Mouse (Mus musculus) R1 (cell line): ENCODE data around the gene Ccl20.

Experiments used
- DNase-seq: peaks from one replicate; pipeline ENCODE4 v3.0.0-alpha.2; 2018; ENCODE audit warnings: low read depth, low spot score

Gene Ccl20

GRCm38 (mm10) chr1:83138721-83139120 lies 22.2 kb downstream of the Ccl20 start:
- peak; percentile 64 for DNase-seq

- DNase-seq, result no peak
These were observed 24.9 kb downstream of the Ccl20 start for GRCm38 (mm10) chr1:83141510-83141909.

- DNase-seq, result peak; percentile 15
These were observed 25.5 kb downstream of the Ccl20 start for GRCm38 (mm10) chr1:83142055-83142454.

GRCm38 (mm10) chr1:83146547-83146946 lies 30.0 kb downstream of the Ccl20 start:
- DNase-seq, result no peak

- peak; percentile 16 for DNase-seq
These were observed 33.7 kb downstream of the Ccl20 start for GRCm38 (mm10) chr1:83150227-83150626.

- no peak for DNase-seq
These were observed 36.4 kb downstream of the Ccl20 start for GRCm38 (mm10) chr1:83152961-83153360.

GRCm38 (mm10) chr1:83156876-83157275 lies 40.3 kb downstream of the Ccl20 start:
- no peak for DNase-seq

- DNase-seq, result peak; percentile 87
These were observed 43.0 kb downstream of the Ccl20 start, which contains the start of gene Daw1 for GRCm38 (mm10) chr1:83159603-83160002. Gene Daw1 (plus strand): TSS chr1:83159752.

GRCm38 (mm10) chr1:83161658-83162057 lies 45.1 kb downstream of the Ccl20 start:
- no peak for DNase-seq

- no peak for DNase-seq
These were observed 47.5 kb downstream of the Ccl20 start for GRCm38 (mm10) chr1:83164027-83164426.
